Mouse (Mus musculus) layer of hippocampus, adult 9-10 months (tissue): Measurements from ENCODE around the gene Lhb.
"Not testable (repeated sequence)": the region's sequence is repeated elsewhere in the genome, so short reads cannot be mapped to it uniquely, and the experiment has no call there.

Source experiments
- DNase-seq: peaks from one replicate; pipeline ENCODE4 v3.0.0; 2022; ENCODE audit warnings: low spot score

The Lhb gene

DNA sequence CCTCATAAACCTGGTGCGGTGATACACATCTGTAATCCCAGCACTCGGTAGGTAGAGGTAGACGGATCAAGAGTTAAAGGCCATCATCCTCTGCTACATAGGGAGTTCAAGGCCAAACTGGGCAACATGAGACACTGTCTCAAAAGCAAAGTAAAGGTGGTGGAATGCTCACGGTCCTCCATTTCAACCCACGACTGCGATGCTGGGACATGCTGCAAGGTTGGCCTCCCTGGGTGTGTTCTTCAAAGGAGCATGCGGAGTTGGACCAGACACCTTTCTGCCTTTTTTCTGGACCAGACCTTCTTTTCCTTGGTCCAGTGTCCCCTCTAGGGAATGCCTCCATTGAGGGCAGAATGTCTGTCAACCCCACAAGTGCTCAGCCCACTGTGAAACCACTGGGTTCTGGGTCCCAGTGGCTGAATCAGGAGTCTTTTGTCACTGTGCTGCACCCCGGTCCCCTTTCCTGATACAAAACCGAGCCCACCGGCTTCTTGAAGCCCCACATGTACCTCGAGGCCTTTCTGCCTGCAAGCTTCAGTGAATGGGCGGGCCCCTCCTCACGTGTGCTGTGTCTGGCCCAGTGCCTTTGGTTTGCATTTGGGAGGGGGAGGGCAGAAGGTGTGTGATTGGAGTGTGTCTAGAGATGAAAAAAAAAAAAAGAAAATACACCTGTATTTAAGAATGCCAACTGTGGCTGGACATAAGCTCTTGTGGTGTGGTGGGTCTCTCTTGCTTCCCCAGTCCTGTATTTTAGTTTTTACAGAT, 35.5 kb downstream of the Lhb start:
- DNase-seq = no peak

GRCm38 (mm10) chr7:45456721-45457203, 36.1 kb downstream of the Lhb start:
- DNase-seq = no peak

DNA sequence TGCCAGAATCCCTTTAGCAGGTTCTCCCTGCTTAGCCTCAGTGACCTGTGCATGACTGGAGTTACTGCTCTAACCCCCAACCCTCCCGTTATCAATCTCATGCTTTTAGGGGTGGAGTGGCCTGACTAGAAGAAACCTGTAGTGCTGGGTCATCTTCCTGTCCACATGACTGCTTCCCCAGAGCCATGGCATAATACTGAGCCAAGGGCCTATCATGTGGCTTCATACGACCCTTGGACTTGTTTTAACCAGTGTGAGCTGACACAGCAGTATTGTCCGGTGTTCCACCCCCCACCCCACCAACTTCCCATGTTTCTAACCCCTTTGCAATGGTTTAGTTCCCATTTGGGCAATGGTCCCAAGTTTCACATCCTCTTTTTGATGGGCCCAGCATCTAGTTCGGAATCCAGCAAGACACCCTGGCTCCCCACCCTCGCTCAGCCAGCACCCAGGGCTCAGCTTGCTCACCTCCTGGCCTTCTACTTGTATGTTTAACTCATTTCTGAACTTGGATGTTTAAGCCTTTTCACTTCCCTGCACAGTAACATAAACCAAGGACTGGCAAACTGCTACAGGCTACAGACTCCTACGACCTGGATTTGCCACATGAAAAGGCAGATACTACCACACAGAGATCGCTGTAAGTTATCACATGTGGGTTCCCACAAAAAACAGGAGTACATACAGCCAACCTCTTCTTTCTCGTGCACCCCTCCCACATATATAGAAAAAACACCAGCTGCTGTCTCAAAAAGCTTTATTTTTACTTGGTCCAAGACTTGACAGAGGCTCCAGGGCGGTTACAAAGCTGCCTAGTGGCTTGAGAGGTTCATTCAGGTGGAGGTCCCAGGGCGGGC, 36.8 kb downstream of the Lhb start:
- DNase-seq = no peak

DNA sequence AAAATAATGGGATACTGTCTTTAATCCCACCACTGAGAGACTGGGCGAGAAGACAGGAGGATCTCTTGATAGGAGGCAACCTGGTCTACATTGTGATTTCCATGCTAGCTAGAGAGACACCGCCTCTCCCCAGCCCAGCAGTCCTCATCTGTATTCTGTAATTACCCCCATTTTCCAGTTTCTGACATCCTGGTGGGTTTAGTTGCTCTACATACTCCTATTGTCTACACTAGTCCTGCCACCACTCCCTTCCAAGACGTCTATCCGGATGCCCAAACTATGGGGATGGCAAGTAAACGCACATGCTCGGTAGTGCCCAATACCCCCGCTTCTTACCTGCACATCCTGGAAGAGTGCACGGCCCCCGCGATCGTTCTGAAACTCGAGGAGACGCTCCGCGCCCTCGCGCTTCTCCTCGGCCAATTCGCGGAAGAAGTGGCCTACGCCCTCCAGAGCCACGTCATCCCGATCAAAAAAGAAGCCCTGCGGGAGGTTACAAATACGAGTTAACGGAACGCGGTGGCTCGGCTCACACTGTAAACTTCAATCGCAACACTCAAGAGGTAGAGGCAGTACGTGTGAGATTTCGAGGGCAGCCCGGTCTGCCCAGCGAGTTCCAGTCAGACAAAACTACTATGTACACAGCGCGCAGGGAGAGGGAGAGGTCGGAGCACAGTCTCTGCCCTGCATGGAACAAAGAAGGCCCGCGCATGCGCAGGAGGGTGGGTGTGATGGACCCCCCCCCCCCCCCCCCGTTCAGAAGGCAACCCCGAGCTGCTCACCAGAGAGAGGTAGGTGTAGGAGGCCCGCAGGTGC, 38.3 kb downstream of the Lhb start:
- DNase-seq = no peak

GRCm38 (mm10) chr7:45459564-45460140, 39.0 kb downstream of the Lhb start, which contains the start of gene Ftl1:
Gene Ftl1 (minus strand): TSS chr7:45459884.
- DNase-seq = peak; percentile 95

GRCm38 (mm10) chr7:45460377-45460776, 39.8 kb downstream of the Lhb start:
- DNase-seq = no peak

DNA sequence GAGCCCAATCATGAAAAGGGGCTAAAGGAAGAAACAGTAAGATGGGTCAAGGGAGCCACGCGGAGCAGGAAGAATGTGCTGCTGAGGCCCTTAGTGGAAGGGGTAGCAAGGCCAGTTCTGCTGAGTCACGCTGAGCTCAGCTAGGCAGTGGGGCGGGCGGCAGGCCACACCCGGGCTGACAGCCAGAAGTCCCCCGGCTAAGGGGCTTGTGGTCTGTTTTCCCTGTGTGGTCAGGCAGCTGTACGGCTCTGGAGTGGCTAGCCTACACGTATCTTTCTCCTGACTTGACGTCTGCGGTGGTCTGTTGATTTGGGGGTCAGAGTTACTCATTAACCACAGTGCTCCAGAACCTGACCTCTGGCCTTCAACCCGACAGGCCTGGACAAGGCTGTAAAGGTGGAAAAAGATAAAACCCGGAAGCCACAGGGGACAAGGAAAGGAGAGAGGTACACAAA, 40.3 kb downstream of the Lhb start:
- DNase-seq = no peak

DNA sequence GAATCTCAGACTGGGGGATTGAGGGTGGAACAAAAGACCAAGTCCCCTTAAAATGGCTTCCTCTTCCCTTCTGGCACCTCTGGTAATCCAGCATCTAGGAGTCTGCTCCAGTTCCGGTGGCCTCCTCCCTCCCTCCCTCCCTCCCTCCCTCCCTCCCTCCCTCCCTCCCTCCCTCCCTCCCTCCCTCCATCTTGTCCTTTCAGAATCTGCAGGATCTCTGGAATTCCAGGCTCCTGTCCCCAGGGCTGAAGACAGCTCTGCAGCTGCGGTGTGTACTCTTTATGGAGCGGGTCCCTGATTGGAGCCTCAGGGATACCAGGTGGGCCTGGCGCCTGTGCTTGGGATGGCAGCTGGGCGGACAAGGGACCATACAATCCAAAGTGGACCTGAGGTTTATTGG, 40.7 kb downstream of the Lhb start:
- no peak for DNase-seq

GRCm38 (mm10) chr7:45461781-45462180, 41.2 kb downstream of the Lhb start:
- no peak for DNase-seq

GRCm38 (mm10) chr7:45462325-45462724, 41.7 kb downstream of the Lhb start:
- no peak for DNase-seq

DNA sequence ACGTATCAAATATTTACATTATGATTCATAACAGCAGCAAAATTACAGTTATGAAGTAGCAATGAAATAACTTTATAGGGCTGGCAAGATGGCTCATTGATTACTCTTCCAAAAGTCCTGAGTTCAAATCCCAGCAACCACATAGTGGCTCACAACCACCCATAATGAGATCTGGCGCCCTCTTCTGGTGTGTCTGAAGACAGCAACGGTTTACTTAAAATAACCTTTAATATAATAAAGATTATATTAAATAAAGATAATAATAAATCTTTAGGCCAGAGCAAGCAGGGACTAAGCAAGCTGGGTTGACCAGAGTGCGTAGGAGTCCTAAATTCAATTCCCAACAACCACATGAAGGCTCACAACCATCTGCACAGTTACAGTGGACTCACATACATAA, 42.2 kb downstream of the Lhb start:
- DNase-seq = not testable (repeated sequence)

DNA sequence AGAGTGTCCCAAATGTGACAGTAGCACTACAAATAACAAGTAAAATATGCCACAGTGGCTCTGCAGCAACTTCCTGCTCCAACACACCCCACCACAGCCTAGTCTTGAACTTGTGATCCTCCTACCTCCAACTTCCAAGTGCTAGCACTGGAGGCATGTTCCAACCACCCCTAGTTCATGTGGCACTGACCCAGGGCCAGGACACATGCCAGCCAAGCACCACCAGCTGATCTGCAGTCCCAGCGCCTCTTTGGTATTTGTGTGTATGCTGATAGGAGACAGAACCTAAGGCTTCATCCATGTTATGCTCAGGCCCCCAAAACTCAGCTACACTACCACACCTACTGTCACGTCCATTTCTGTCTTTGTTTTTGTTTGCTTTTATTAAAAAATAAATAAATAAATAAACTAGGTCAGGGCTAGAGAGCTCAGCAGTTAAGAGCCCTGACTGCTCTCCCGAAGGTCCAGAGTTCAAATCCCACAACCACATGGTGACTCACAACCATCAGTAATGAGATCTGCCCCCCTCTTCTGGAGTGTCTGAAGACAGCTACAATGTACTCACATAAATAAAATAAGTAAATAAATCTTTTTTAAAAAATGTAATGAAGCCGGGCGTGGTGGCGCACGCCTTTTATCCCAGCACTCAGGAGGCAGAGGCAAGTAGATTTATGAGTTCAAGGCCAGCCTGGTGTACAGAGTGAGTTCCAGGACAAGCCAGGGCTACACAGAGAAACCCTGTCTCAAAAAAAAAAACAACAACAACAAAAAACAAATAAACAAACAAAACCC, 43.6 kb downstream of the Lhb start:
- DNase-seq = no peak

DNA sequence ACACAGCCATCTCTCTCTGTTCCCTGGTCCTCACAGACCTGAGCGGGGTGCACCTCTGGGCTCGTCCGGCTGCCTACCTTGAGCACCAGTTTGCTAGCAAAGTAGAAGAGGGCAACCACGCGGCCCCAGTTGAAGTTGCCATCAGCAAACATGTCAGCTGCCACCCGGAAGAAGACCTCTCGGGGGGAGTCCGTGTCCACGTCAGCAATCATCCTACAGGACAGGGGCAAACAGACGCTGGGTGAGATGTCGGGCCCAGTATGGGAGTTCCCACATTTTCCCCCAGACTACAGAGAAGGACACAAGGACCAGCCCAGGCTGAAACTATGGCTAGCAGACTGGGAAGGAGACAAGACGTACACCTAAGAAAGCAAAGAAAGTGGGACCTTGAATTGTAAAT, 44.5 kb downstream of the Lhb start:
- DNase-seq = no peak

- no peak for DNase-seq
Observed at GRCm38 (mm10) chr7:45465549-45465948, 44.9 kb downstream of the Lhb start.

DNA sequence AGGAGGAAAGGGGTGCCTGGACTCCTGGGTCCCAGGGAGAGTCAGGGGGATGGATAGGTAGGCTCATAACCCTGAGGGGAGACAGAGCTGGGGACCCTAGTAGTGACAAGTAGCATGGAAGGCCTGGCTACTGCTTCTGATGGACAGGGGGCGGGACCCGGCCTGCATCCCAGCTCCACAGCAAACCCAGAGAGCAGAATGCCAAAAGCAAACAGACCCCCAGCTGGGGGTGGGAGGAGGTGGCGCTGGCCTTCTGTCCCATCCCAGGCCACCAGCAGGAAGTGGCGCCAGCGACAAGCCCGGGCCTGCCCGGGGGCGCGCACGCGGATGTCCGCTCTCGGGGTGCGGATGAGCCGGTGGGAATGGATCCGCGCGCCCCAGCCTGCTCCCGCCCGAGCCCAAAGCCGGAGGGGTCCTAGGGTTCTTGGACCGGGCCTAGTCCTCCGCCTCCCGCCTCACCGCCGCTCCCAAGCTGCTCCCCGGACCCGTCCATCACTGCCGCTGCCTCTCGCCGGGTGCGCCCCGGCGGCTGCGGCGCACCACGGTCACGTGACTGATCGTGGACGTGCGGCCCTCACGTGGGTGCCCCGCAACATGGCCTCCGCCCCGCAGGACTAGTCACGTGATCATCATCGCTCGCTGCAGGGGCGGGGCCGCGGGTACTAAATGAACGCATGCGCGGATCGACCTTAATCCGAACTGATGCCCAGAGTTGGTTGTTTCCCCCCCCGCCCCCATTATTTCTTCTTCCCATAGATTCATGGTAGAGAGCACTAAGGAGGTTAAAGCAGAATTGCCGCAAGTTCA, 45.9 kb downstream of the Lhb start, which contains the start of gene Bax:
Bax (minus strand) TSS at position 616 of the 807 bp plus-strand sequence.
- DNase-seq = peak; percentile 90

DNA sequence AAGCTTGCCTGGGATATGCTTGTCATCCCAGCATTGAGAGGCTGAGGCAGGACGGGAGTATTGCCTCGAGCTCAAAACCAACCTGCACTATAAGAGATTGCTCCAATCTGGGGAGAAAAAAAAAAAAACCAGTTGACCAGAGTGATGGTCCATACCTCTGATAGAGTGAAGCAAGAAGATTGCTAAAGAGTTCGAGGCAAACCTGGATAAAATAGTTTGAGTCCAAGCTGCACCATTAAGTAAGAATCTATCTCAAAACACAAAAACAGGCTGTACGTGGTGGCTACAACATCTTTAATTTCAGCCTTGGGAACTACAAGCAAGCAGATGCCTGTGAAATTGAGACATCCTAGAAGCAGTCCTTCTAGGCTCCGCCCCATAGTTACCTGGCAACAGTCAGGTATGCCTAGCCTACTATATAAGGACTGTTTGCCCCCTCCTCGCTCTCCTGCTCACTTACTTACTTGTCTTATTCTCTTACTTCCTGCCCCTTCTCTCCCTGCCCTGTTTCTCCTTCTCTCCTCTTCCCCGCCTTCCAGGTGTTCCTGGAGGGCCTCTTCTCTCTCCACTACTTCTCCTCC, 46.6 kb downstream of the Lhb start:
- no peak for DNase-seq

DNA sequence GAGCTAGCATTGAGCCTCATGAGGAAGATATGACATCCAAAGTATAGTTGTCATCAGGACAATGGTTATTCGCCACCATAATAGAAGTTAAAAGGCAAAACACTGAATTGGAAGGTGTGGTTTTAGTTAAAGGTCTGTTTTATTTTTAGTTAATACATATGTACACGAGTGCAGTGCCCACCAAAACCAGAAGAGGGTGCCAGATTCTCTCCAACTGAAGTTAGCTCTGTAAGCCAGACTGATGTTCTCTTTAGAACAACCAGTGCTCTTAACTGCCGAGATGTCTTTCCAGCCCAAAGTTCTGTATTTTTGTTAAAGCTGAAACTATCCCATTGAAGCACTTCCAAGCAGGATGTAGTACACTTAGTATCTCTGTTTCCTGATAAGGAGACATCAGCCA, 50.2 kb downstream of the Lhb start:
- peak; percentile 82 for DNase-seq
